Mouse (Mus musculus): ENCODE measurements around the gene Itgb6.

GRCm38 (mm10) chr2:60554561-60554960 is 167.9 kb downstream of the Itgb6 start:
- TF ChIP-seq CTCF (IDR thresholded peaks at IDR 0.05; ENCODE audit: extremely low read depth, insufficient read depth, insufficient read length, insufficient replicate concordance), result no peak
- TF ChIP-seq POLR2A (IDR thresholded peaks at IDR 0.05; ENCODE audit: low read depth, low read length), result no peak

All from spleen, adult 2 months (tissue).